Mouse (Mus musculus) thymus, postnatal 0 days (tissue): ENCODE results near the gene Ptgr1. TPM values are rescaled to one million over a fixed set of nuclear protein-coding genes. Genes with fewer than 3 reads are reported as not detected.

Source experiments
- DNase-seq: peaks from one replicate; pipeline ENCODE4 v3.0.0-alpha.2; 2015; ENCODE audit warnings: low spot score
- polyA plus RNA-seq: library from polyadenylated mRNA; unstranded; fragments of >200 nt; fragmentation: Nextera tagmentation; extraction: Ambion mirVana; gene quantifications from 2 replicates; pipeline ENCODE4 v1.2.1, GENCODE M21; 2015

The Ptgr1 gene
- polyA plus RNA-seq, 1 experiment from 2014 or later = 14.4 TPM

- DNase-seq = no peak
Observed at GRCm38 (mm10) chr4:58992195-58992594, 5.3 kb upstream of the Ptgr1 start.

- no peak for DNase-seq
Observed at GRCm38 (mm10) chr4:58990609-58991434, 3.9 kb upstream of the Ptgr1 start.

- no peak for DNase-seq
Observed at GRCm38 (mm10) chr4:58989303-58989898, 2.5 kb upstream of the Ptgr1 start.

- peak; percentile 78 for DNase-seq
Observed at GRCm38 (mm10) chr4:58985157-58985648, 1.7 kb downstream of the Ptgr1 start.

GRCm38 (mm10) chr4:58982806-58983205 lies 4.1 kb downstream of the Ptgr1 start:
- no peak for DNase-seq

- no peak for DNase-seq
Observed at GRCm38 (mm10) chr4:58981421-58981820, 5.5 kb downstream of the Ptgr1 start.

- no peak for DNase-seq
Observed at GRCm38 (mm10) chr4:58975711-58976110, 11.2 kb downstream of the Ptgr1 start.

- no peak for DNase-seq
Observed at GRCm38 (mm10) chr4:58970678-58971077, 16.2 kb downstream of the Ptgr1 start.

GRCm38 (mm10) chr4:58965136-58965535 lies 21.8 kb downstream of the Ptgr1 start:
- DNase-seq = no peak

GRCm38 (mm10) chr4:58963271-58963670 lies 23.6 kb downstream of the Ptgr1 start:
- no peak for DNase-seq

GRCm38 (mm10) chr4:58961719-58962118 lies 25.2 kb downstream of the Ptgr1 start:
- DNase-seq = no peak

- DNase-seq = no peak
Observed at GRCm38 (mm10) chr4:58952630-58953029, 34.3 kb downstream of the Ptgr1 start.

- no peak for DNase-seq
Observed at GRCm38 (mm10) chr4:58948391-58948790, 38.5 kb downstream of the Ptgr1 start.

- DNase-seq = no peak
Observed at GRCm38 (mm10) chr4:58944695-58945094, 42.2 kb downstream of the Ptgr1 start.

GRCm38 (mm10) chr4:58944206-58944553 lies 42.7 kb downstream of the Ptgr1 start:
- DNase-seq = peak; percentile 44

- DNase-seq = peak; percentile 73
Observed at GRCm38 (mm10) chr4:58943420-58944205, 43.3 kb downstream of the Ptgr1 start, which contains the start of gene Zkscan16. Gene Zkscan16, plus strand, starts transcription at chr4:58943628.

GRCm38 (mm10) chr4:58942942-58943341 lies 44.0 kb downstream of the Ptgr1 start:
- DNase-seq = no peak

GRCm38 (mm10) chr4:58941638-58942037 lies 45.3 kb downstream of the Ptgr1 start:
- DNase-seq = no peak

GRCm38 (mm10) chr4:58935846-58936245 lies 51.1 kb downstream of the Ptgr1 start:
- DNase-seq = no peak

GRCm38 (mm10) chr4:58934746-58935476 lies 52.0 kb downstream of the Ptgr1 start:
- DNase-seq = peak; percentile 72

- DNase-seq = no peak
Observed at GRCm38 (mm10) chr4:58934308-58934707, 52.6 kb downstream of the Ptgr1 start.
